Mouse (Mus musculus) heart, embryonic 16.5 days (tissue): ENCODE results near the gene Rasal3. TPM values are rescaled to one million over a fixed set of nuclear protein-coding genes. Genes with fewer than 3 reads are reported as not detected.
A peak's percentile ranks its signal among the peaks of the same experiment; 100 is the strongest.

Source experiments
- ATAC-seq: fragments of 200-750 bp; cut with Nextera tagmentation; replicated peaks from 2 replicates; pipeline ENCODE4 v1.8.0; 2017; ENCODE audit warnings: moderate number of reproducible peaks; ENCODE audit not compliant: insufficient read depth, low FRiP score; ENCODE audit errors: extremely low read depth
- H3K27ac ChIP-seq: fragments of 300-500 bp; sonication (generic); 2 replicates; pipeline ENCODE4 v1.5.1; 2014; ENCODE audit warnings: mild to moderate bottlenecking, low read length, control low read depth, moderate library complexity
- H3K27me3 ChIP-seq: fragments of 300-500 bp; sonication (generic); 2 replicates; pipeline ENCODE4 v1.6.1; 2014; ENCODE audit warnings: low read length, mixed read lengths; ENCODE audit not compliant: control insufficient read depth, insufficient read depth
- H3K36me3 ChIP-seq: fragments of 300-500 bp; sonication (generic); 2 replicates; pipeline ENCODE4 v1.6.1; 2014; ENCODE audit not compliant: control insufficient read depth, insufficient read depth
- H3K4me1 ChIP-seq: fragments of 300-500 bp; sonication (generic); 2 replicates; pipeline ENCODE4 v1.6.1; 2014; ENCODE audit warnings: low read length, mixed read lengths; ENCODE audit not compliant: control insufficient read depth, insufficient read depth
- H3K4me2 ChIP-seq: fragments of 300-500 bp; sonication (generic); 2 replicates; pipeline ENCODE4 v1.6.1; 2014; ENCODE audit warnings: low read depth, mild to moderate bottlenecking, control low read depth, low read length
- H3K4me3 ChIP-seq: fragments of 300-500 bp; sonication (generic); 2 replicates; pipeline ENCODE4 v1.5.1; 2014; ENCODE audit warnings: mild to moderate bottlenecking, control low read depth, low read length
- H3K9ac ChIP-seq: fragments of 300-500 bp; sonication (generic); 2 replicates; pipeline ENCODE4 v1.6.1; 2014; ENCODE audit warnings: low read length, control low read depth
- H3K9me3 ChIP-seq: fragments of 300-500 bp; sonication (generic); replicated peaks from 2 replicates; pipeline ENCODE4 v1.6.1; 2016; ENCODE audit warnings: low read length; ENCODE audit not compliant: control insufficient read depth
- WGBS: fragments of 180-500 bp; shearing (Covaris S2); extraction: QIAGEN DNeasy Blood & Tissue Kit; methylation state at CpG from one replicate; pipeline ENCODE4 v1.1.7; 2014; 5-methylcytosine and 5-hydroxymethylcytosine counted together
- polyA plus RNA-seq: library from polyadenylated mRNA; unstranded; fragments of >200 nt; fragmentation: Nextera tagmentation; extraction: Ambion mirVana; gene quantifications from 2 replicates; pipeline ENCODE4 v1.2.1, GENCODE M21; 2015

Rasal3 gene
- polyA plus RNA-seq, 1 experiment from 2014 or later = 13.9 TPM

- no peak for ATAC-seq
- Histone ChIP-seq H3K4me3 (no peak overlapping the region), H3K27ac (peak overlapping the region; percentile 30), H3K9me3 (no peaks in the 10 kb centered on the region), H3K4me2 (no peak overlapping the region), H3K9ac (no peak overlapping the region), H3K4me1 (peaks cover 24% of the 10 kb centered on the region), H3K27me3 (no peaks in the 10 kb centered on the region), H3K36me3 (no peaks in the 10 kb centered on the region)
- WGBS = 64% methylated on average over 5 of the region's 5 CpGs
These were observed 19.7 kb downstream of the Rasal3 start for GRCm38 (mm10) chr17:32383661-32384060.

- 89% methylated on average over 7 of the region's 7 CpGs for WGBS
- ATAC-seq = no peak
These were observed 20.8 kb downstream of the Rasal3 start for GRCm38 (mm10) chr17:32382576-32382975.

GRCm38 (mm10) chr17:32378786-32379185 is 24.6 kb downstream of the Rasal3 start:
- Histone ChIP-seq H3K9me3 (no peaks in the 10 kb centered on the region), H3K4me1 (peaks cover 5% of the 10 kb centered on the region), H3K36me3 (peaks cover 4% of the 10 kb centered on the region; the same call in 1 of the 2 replicates), H3K27ac (no peak overlapping the region), H3K4me2 (no peak overlapping the region), H3K4me3 (no peak overlapping the region), H3K27me3 (no peaks in the 10 kb centered on the region), H3K9ac (no peak overlapping the region)
- ATAC-seq = no peak
- WGBS = 77% methylated on average over 2 of the region's 2 CpGs

More at GRCm38 (mm10) chr17:32382576-32382975, 20.8 kb downstream of the Rasal3 start:
- H3K4me1 ChIP-seq = peaks cover 18% of the 10 kb centered on the region
- no peak overlapping the region for H3K4me3 ChIP-seq
- no peaks in the 10 kb centered on the region for H3K27me3 ChIP-seq
- H3K9me3 ChIP-seq = no peaks in the 10 kb centered on the region
- no peak overlapping the region for H3K4me2 ChIP-seq
- H3K9ac ChIP-seq = no peak overlapping the region
- H3K27ac ChIP-seq = no peak overlapping the region
- 0 out of 2 replicates have a peak, but pooled peaks cover 2% of the 10 kb centered on the region for H3K36me3 ChIP-seq

- H3K36me3 ChIP-seq = peaks cover 4% of the 10 kb centered on the region; the same call in 1 of the 2 replicates
- no peak overlapping the region for H3K4me3 ChIP-seq
- H3K4me2 ChIP-seq = no peak overlapping the region
- 74% methylated on average over 9 of the region's 9 CpGs for WGBS
- no peaks in the 10 kb centered on the region for H3K4me1 ChIP-seq
- H3K27ac ChIP-seq = no peak overlapping the region
- no peaks in the 10 kb centered on the region for H3K27me3 ChIP-seq
- no peaks in the 10 kb centered on the region for H3K9me3 ChIP-seq
- no peak overlapping the region for H3K9ac ChIP-seq
- ATAC-seq = no peak
These were observed 26.2 kb downstream of the Rasal3 start for GRCm38 (mm10) chr17:32377137-32377536.

GRCm38 (mm10) chr17:32376475-32376874 is 26.9 kb downstream of the Rasal3 start:
- H3K9ac ChIP-seq = no peak overlapping the region
- WGBS = 90% methylated on average over 15 of the region's 15 CpGs
- no peak for ATAC-seq

GRCm38 (mm10) chr17:32368991-32369578 is 34.3 kb downstream of the Rasal3 start:
- Histone ChIP-seq H3K4me1 (peaks cover 3% of the 10 kb centered on the region; the same call in 1 of the 2 replicates), H3K27me3 (no peaks in the 10 kb centered on the region), H3K9ac (0 out of 2 replicates have a peak overlapping the region, but pooled peaks have one; percentile 11), H3K4me3 (peak overlapping the region; percentile 37), H3K9me3 (no peaks in the 10 kb centered on the region), H3K4me2 (peak overlapping the region; percentile 55), H3K36me3 (0 out of 2 replicates have a peak, but pooled peaks cover 3% of the 10 kb centered on the region), H3K27ac (no peak overlapping the region)
- WGBS = 23% methylated on average over 12 of the region's 17 CpGs
- no peak for ATAC-seq

More at GRCm38 (mm10) chr17:32376475-32376874, 26.9 kb downstream of the Rasal3 start:
- H3K4me1 ChIP-seq = no peaks in the 10 kb centered on the region
- no peak overlapping the region for H3K4me3 ChIP-seq
- H3K27me3 ChIP-seq = no peaks in the 10 kb centered on the region
- no peak overlapping the region for H3K27ac ChIP-seq
- no peaks in the 10 kb centered on the region for H3K9me3 ChIP-seq
- H3K36me3 ChIP-seq = peaks cover 4% of the 10 kb centered on the region; the same call in 1 of the 2 replicates
- no peak overlapping the region for H3K4me2 ChIP-seq

GRCm38 (mm10) chr17:32367706-32368105 is 35.7 kb downstream of the Rasal3 start:
- 87% methylated on average over 11 of the region's 11 CpGs for WGBS

GRCm38 (mm10) chr17:32365296-32365695 is 38.1 kb downstream of the Rasal3 start:
- H3K27ac ChIP-seq = no peak overlapping the region
- no peak overlapping the region for H3K4me3 ChIP-seq
- no peak for ATAC-seq
- WGBS = 71% methylated on average over 1 of the region's 1 CpGs
- no peak overlapping the region for H3K4me2 ChIP-seq
- peaks cover 17% of the 10 kb centered on the region for H3K4me1 ChIP-seq
- no peaks in the 10 kb centered on the region for H3K9me3 ChIP-seq
- peaks cover 9% of the 10 kb centered on the region for H3K36me3 ChIP-seq
- no peak overlapping the region for H3K9ac ChIP-seq
- H3K27me3 ChIP-seq = no peaks in the 10 kb centered on the region

More at GRCm38 (mm10) chr17:32367706-32368105, 35.7 kb downstream of the Rasal3 start:
- no peak overlapping the region for H3K27ac ChIP-seq
- H3K36me3 ChIP-seq = 0 out of 2 replicates have a peak, but pooled peaks cover 3% of the 10 kb centered on the region
- no peak for ATAC-seq
- H3K27me3 ChIP-seq = no peaks in the 10 kb centered on the region
- H3K9ac ChIP-seq = no peak overlapping the region
- H3K9me3 ChIP-seq = no peaks in the 10 kb centered on the region
- no peak overlapping the region for H3K4me3 ChIP-seq
- H3K4me1 ChIP-seq = peaks cover 12% of the 10 kb centered on the region
- no peak overlapping the region for H3K4me2 ChIP-seq

- peak overlapping the region; percentile 55 for H3K9ac ChIP-seq
- peak overlapping the region; percentile 65 for H3K4me2 ChIP-seq
- H3K27ac ChIP-seq = peak overlapping the region; percentile 85
- H3K36me3 ChIP-seq = peaks cover 13% of the 10 kb centered on the region
- peaks cover 17% of the 10 kb centered on the region for H3K4me1 ChIP-seq
- no peaks in the 10 kb centered on the region for H3K9me3 ChIP-seq
- peak overlapping the region; percentile 97 for H3K4me3 ChIP-seq
- WGBS = 48% methylated on average over 5 of the region's 5 CpGs
- ATAC-seq = no peak
- no peaks in the 10 kb centered on the region for H3K27me3 ChIP-seq
These were observed 38.5 kb downstream of the Rasal3 start for GRCm38 (mm10) chr17:32364850-32365249.
